Mouse (Mus musculus) urinary bladder, postnatal 4 days (tissue): Measurements from ENCODE around the gene Taf12.
"Not testable (repeated sequence)": the region's sequence is repeated elsewhere in the genome, so short reads cannot be mapped to it uniquely, and the experiment has no call there.

Source experiments
- DNase-seq, 2 experiments: peaks; one replicate each; pipeline ENCODE4 v3.0.0; 2021 to 2022; ENCODE audit warnings: low spot score in 2 of 2

The Taf12 gene

GRCm38 (mm10) chr4:132269740-132270560 is 4.2 kb upstream of the Taf12 start:
- DNase-seq: peak; percentile 74 to 84

- no peak for DNase-seq
Observed at GRCm38 (mm10) chr4:132273166-132273565, 1.0 kb upstream of the Taf12 start.

GRCm38 (mm10) chr4:132275949-132276348 is 1.8 kb downstream of the Taf12 start:
- DNase-seq: no peak

- not testable (repeated sequence) for DNase-seq
Observed at GRCm38 (mm10) chr4:132288840-132289239, 14.7 kb downstream of the Taf12 start.

GRCm38 (mm10) chr4:132291056-132291455 is 16.9 kb downstream of the Taf12 start:
- DNase-seq: no peak

- no peak for DNase-seq
Observed at GRCm38 (mm10) chr4:132291624-132292335, 17.6 kb downstream of the Taf12 start.

- no peak for DNase-seq
Observed at GRCm38 (mm10) chr4:132292988-132293387, 18.8 kb downstream of the Taf12 start.

GRCm38 (mm10) chr4:132293682-132294240 is 19.6 kb downstream of the Taf12 start:
- no peak for DNase-seq

GRCm38 (mm10) chr4:132295696-132296390 is 21.7 kb downstream of the Taf12 start:
- DNase-seq: no peak

- DNase-seq: no peak
Observed at GRCm38 (mm10) chr4:132299849-132300248, 25.7 kb downstream of the Taf12 start.

GRCm38 (mm10) chr4:132301486-132301885 is 27.3 kb downstream of the Taf12 start:
- DNase-seq: peak in 1 of 2 experiments; percentile 36

GRCm38 (mm10) chr4:132301965-132302938 is 28.1 kb downstream of the Taf12 start:
- peak in 1 of 2 experiments; percentile 52 for DNase-seq

- peak; percentile 52 to 72 for DNase-seq
Observed at GRCm38 (mm10) chr4:132302939-132303479, 28.8 kb downstream of the Taf12 start, which contains the start of gene Rab42. Gene Rab42 (minus strand): TSS chr4:132303385.

GRCm38 (mm10) chr4:132303484-132303883 is 29.3 kb downstream of the Taf12 start:
- not testable (repeated sequence) for DNase-seq

GRCm38 (mm10) chr4:132305276-132305675 is 31.1 kb downstream of the Taf12 start:
- DNase-seq: no peak

GRCm38 (mm10) chr4:132306004-132306403 is 31.8 kb downstream of the Taf12 start:
- DNase-seq: no peak

GRCm38 (mm10) chr4:132308437-132309139 is 34.4 kb downstream of the Taf12 start:
- DNase-seq: peak; percentile 84 to 89

GRCm38 (mm10) chr4:132309140-132309848 is 35.1 kb downstream of the Taf12 start:
- no peak for DNase-seq

GRCm38 (mm10) chr4:132309849-132310472 is 35.8 kb downstream of the Taf12 start:
- DNase-seq: no peak
